Mouse (Mus musculus): ENCODE results near the gene Mcl1. TPM values are rescaled to one million over a fixed set of nuclear protein-coding genes. Genes with fewer than 3 reads are reported as not detected.

The Mcl1 gene
- total and polyA plus RNA-seq, 2 experiments from 2014 or later: 42.8 to 105 TPM

DNA sequence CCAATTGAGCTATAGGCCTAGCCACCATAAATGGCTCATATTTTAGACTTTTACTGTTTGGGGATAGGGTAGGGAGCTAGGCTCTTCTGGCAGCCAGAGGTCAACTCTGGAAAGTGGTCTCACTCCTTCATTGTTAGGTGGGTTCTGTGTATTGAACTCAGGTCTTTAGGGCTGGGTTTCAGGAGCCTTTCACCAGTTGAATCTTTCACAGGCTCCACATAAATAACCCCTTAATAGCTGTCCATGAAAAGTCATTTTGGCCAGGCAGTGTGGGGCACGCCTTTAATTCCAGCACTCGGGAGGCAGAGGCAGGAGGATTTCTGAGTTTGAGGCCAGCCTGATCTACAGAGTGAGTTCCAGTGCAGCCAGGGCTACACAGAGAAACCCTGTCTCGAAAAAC is 877 bp upstream of the Mcl1 start:
- Histone ChIP-seq H3K9me3 (ENCODE audit: low read length) (no peaks in the 10 kb centered on the region), H3K4me1 (ENCODE audit: insufficient read depth, low read length) (peaks cover 16% of the 10 kb centered on the region), H3K27ac (ENCODE audit: low read depth, low read length) (no peak overlapping the region), H3K9ac (replicated peaks; ENCODE audit: low read length, poor library complexity, severe bottlenecking) (peak overlapping the region; percentile 99; the same call in 1 of the 2 replicates), H3K4me2 (ENCODE audit: low read depth, low read length, poor library complexity, severe bottlenecking) (peak overlapping the region; percentile 58), H3K4me3 (ENCODE audit: low read depth, low read length) (peak overlapping the region; percentile 96), H3K36me3 (ENCODE audit: insufficient read depth, low read length) (peaks cover 2% of the 10 kb centered on the region), H3K27me3 (ENCODE audit: insufficient read depth, low read length) (no peaks in the 10 kb centered on the region)
- no peak for TF ChIP-seq CTCF (IDR thresholded peaks at IDR 0.05)
- DNase-seq (ENCODE audit: low spot score) (no peak), ATAC-seq (ENCODE audit: low FRiP score) (no peak)
- WGBS: 85% methylated on average over 3 of the region's 3 CpGs

DNA sequence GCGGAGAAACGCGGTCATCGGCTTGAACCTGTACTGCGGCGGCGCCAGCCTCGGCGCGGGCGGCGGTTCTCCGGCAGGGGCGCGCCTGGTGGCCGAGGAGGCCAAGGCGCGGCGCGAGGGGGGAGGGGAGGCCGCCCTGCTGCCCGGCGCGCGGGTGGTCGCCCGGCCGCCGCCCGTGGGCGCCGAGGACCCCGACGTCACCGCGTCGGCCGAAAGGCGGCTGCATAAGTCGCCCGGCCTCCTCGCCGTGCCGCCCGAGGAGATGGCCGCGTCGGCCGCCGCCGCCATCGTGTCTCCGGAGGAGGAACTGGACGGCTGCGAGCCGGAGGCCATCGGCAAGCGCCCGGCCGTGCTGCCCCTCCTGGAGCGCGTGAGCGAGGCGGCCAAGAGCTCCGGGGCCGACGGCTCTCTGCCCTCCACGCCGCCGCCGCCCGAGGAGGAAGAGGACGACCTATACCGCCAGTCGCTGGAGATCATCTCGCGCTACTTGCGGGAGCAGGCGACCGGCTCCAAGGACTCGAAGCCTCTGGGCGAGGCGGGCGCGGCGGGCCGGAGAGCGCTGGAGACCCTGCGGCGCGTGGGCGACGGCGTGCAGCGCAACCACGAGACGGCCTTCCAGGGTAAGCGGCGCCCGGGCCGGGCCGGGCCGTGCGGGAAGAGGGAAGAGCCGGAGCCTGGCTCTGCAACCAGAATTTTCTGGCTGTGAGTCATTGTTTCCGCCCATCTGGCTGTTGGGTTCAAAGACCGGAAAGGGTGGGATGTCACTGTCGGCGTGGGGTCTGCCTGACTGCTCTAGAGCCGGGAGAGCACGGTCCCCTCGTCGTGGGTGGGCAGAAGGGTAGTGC is 502 bp downstream of the Mcl1 start:
- Histone ChIP-seq H3K27me3 (ENCODE audit: insufficient read depth, low read length) (no peaks in the 10 kb centered on the region), H3K4me3 (ENCODE audit: low read depth, low read length) (peak overlapping the region; percentile 96), H3K9ac (replicated peaks; ENCODE audit: low read length, poor library complexity, severe bottlenecking) (peak overlapping the region; percentile 99), H3K27ac (ENCODE audit: low read depth, low read length) (peak overlapping the region; percentile 99), H3K4me2 (ENCODE audit: low read depth, low read length, poor library complexity, severe bottlenecking) (peak overlapping the region; percentile 58), H3K9me3 (ENCODE audit: low read length) (no peaks in the 10 kb centered on the region), H3K4me1 (ENCODE audit: insufficient read depth, low read length) (peaks cover 12% of the 10 kb centered on the region; the same call in 1 of the 2 replicates), H3K36me3 (ENCODE audit: insufficient read depth, low read length) (peaks cover 10% of the 10 kb centered on the region)
- TF ChIP-seq CTCF (IDR thresholded peaks at IDR 0.05): no peak; the same call in 1 of the 2 replicates
- ATAC-seq (ENCODE audit: low FRiP score): peak; percentile 77
- WGBS: under 1% methylated on average over 103 of the region's 113 CpGs
- DNase-seq (ENCODE audit: low spot score): peak; percentile 89

DNA sequence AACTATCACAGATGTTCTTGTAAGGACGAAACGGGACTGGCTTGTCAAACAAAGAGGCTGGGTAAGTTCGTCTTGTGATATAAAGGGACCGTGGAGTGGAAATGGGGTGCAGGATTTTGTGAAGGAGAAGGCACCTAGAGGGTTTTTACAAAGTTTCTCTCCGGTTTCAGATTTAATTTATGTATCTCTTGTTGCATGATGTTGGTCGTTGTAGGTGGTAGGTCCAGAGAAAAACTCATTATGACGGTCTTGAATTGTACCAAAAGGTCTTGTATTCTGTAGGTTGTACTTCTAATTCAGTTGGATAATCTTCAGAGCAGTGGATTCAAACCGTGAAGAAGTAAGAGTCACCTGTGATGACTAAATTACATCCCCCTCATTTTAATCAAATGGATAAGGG is 1.4 kb downstream of the Mcl1 start:
- ATAC-seq (ENCODE audit: low FRiP score) (no peak), DNase-seq (ENCODE audit: low spot score) (no peak)
- H3K36me3 ChIP-seq (ENCODE audit: insufficient read depth, low read length): peaks cover 11% of the 10 kb centered on the region
- peak overlapping the region; percentile 99 for H3K9ac ChIP-seq (replicated peaks; ENCODE audit: low read length, poor library complexity, severe bottlenecking)
- H3K9me3 ChIP-seq (ENCODE audit: low read length): no peaks in the 10 kb centered on the region
- H3K4me2 ChIP-seq (ENCODE audit: low read depth, low read length, poor library complexity, severe bottlenecking): peak overlapping the region; percentile 58
- WGBS: under 1% methylated on average over 8 of the region's 8 CpGs
- H3K4me1 ChIP-seq (ENCODE audit: insufficient read depth, low read length): peaks cover 12% of the 10 kb centered on the region; the same call in 1 of the 2 replicates
- H3K27me3 ChIP-seq (ENCODE audit: insufficient read depth, low read length): no peaks in the 10 kb centered on the region
- H3K4me3 ChIP-seq (ENCODE audit: low read depth, low read length): peak overlapping the region; percentile 96
- peak overlapping the region; percentile 99 for H3K27ac ChIP-seq (ENCODE audit: low read depth, low read length)
- no peak for TF ChIP-seq CTCF (IDR thresholded peaks at IDR 0.05)

DNA sequence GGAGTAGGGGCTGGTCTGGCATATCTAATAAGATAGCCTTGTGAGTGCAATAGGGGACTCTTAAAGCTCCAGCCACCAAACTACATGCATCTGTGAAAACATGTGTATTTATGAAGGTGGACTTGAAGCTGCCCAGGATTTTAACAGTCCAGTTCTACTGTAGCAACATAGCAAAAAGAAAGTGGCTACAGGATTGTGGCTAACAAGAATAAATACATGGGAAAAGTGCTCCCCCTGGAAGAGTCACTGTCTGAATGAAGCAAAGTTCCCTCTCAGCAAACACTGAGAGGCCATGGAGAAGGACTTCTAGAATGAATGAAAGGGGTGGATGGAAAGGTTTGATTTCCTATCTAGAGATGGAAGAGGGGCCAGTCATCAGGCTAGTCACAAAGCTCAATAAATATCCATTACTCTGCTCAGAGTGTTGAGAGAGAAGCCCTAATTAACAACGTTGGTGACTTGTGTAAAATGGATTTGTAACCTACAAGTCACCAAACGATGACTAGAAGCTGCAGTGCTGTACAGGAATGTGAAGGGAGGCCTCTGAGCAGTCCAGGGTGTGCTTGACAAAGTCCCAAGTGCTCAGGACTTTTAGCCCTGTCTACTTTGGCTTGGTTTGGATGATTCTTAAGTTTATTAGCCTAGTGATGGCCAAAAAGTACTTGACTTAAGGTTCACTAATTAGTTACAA is 2.3 kb downstream of the Mcl1 start:
- no peak; the same call in 1 of the 2 replicates for TF ChIP-seq CTCF (IDR thresholded peaks at IDR 0.05)
- ATAC-seq (ENCODE audit: low FRiP score): no peak

DNA sequence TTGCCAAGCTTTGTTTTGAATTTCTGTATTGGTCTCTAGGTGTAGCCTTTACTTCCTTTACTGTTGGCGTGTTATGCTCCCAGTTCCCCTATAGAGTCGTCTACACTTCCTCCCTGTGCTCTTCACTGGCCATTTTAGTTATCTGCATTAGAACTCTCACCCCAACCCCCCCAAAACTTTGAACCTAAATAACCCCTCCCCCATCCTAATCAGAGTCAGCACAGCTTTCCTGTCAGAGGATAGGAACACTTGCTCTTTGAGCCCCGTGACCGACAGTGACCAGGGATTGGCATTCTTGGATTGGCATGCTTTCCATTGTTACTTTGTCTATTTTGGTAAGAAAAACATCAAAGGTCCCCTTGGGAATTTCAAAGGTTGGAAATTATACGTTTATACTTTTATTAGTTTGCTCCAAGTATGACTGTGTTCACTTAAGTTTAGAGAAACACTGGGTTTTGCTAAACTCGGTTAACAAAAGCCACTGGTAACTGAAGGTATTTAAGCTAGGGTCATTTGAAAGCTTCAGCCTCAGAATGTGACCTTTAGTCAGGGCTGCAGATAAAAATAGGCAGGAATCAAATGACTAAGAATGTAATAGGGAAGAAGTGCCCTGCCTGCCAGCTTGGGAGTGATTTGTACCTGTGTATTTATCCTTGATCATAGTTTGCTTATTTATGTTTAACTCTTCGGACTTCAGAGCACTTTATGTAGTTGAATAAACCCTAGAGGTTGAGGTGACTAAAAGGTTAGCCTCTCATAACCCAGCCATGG is 3.5 kb downstream of the Mcl1 start:
- Histone ChIP-seq H3K4me2 (ENCODE audit: low read depth, low read length, poor library complexity, severe bottlenecking) (peak overlapping the region; percentile 2; the same call in 1 of the 2 replicates), H3K4me3 (ENCODE audit: low read depth, low read length) (no peak overlapping the region), H3K36me3 (ENCODE audit: insufficient read depth, low read length) (peaks cover 12% of the 10 kb centered on the region), H3K4me1 (ENCODE audit: insufficient read depth, low read length) (peaks cover 12% of the 10 kb centered on the region; the same call in 1 of the 2 replicates), H3K27me3 (ENCODE audit: insufficient read depth, low read length) (no peaks in the 10 kb centered on the region), H3K9ac (replicated peaks; ENCODE audit: low read length, poor library complexity, severe bottlenecking) (no peak overlapping the region), H3K9me3 (ENCODE audit: low read length) (no peaks in the 10 kb centered on the region), H3K27ac (ENCODE audit: low read depth, low read length) (no peak overlapping the region)
- no peak for TF ChIP-seq CTCF (IDR thresholded peaks at IDR 0.05)
- ATAC-seq (ENCODE audit: low FRiP score) (no peak), DNase-seq (ENCODE audit: low spot score) (no peak)
- 62% methylated on average over 7 of the region's 7 CpGs for WGBS

More for the DNA sequence above, 2.3 kb downstream of the Mcl1 start:
- H3K4me1 ChIP-seq (ENCODE audit: insufficient read depth, low read length): peaks cover 12% of the 10 kb centered on the region; the same call in 1 of the 2 replicates
- peaks cover 12% of the 10 kb centered on the region for H3K36me3 ChIP-seq (ENCODE audit: insufficient read depth, low read length)
- H3K27me3 ChIP-seq (ENCODE audit: insufficient read depth, low read length): no peaks in the 10 kb centered on the region
- no peaks in the 10 kb centered on the region for H3K9me3 ChIP-seq (ENCODE audit: low read length)
- peak overlapping the region; percentile 96 for H3K4me3 ChIP-seq (ENCODE audit: low read depth, low read length)
- H3K9ac ChIP-seq (replicated peaks; ENCODE audit: low read length, poor library complexity, severe bottlenecking): peak overlapping the region; percentile 99
- H3K4me2 ChIP-seq (ENCODE audit: low read depth, low read length, poor library complexity, severe bottlenecking): peak overlapping the region; percentile 58
- 59% methylated on average over 2 of the region's 2 CpGs for WGBS
- no peak for DNase-seq (ENCODE audit: low spot score)
- H3K27ac ChIP-seq (ENCODE audit: low read depth, low read length): no peak overlapping the region

Data from midbrain, postnatal 0 days (tissue).